Mouse (Mus musculus) brown adipose tissue, adult 24 weeks (tissue): Measurements from ENCODE around the gene Slc24a4. TPM values are rescaled to one million over a fixed set of nuclear protein-coding genes. Genes with fewer than 3 reads are reported as not detected.

ENCODE experiments used
- H3K27ac ChIP-seq: fragments of 200-500 bp; replicated peaks from 2 replicates; pipeline ENCODE4 v1.5.1; 2012; ENCODE audit warnings: low read depth, mild to moderate bottlenecking, low read length
- H3K4me1 ChIP-seq: fragments of 200-500 bp; 2 replicates; pipeline ENCODE4 v1.6.1; 2012; ENCODE audit warnings: low read length, mixed read lengths; ENCODE audit not compliant: control insufficient read depth, insufficient read depth, insufficient read length
- H3K4me3 ChIP-seq: fragments of 200-500 bp; 2 replicates; pipeline ENCODE4 v1.5.1; 2012; ENCODE audit warnings: low read depth, mild to moderate bottlenecking, low read length, moderate library complexity; ENCODE audit not compliant: insufficient read depth
- polyA plus RNA-seq: library from polyadenylated mRNA; stranded (reverse); fragments of >200 nt; gene quantifications from 2 replicates; pipeline ENCODE4 v1.2.4, GENCODE M21; 2012; ENCODE audit not compliant: missing spikeins, insufficient read depth, insufficient read length

Slc24a4 gene
- polyA plus RNA-seq, 1 experiment, result not detected

GRCm38 (mm10) chr12:102139710-102140109 lies 11.2 kb downstream of the Slc24a4 start:
- no peak overlapping the region for H3K27ac ChIP-seq
- H3K4me1 ChIP-seq, result peaks cover 3% of the 10 kb centered on the region; the same call in 1 of the 2 replicates
- no peak overlapping the region for H3K4me3 ChIP-seq

- H3K4me3 ChIP-seq, result no peak overlapping the region
- H3K4me1 ChIP-seq, result peaks cover 3% of the 10 kb centered on the region; the same call in 1 of the 2 replicates
- no peak overlapping the region for H3K27ac ChIP-seq
These were observed 12.8 kb downstream of the Slc24a4 start for GRCm38 (mm10) chr12:102141330-102141729.

- no peaks in the 10 kb centered on the region for H3K4me1 ChIP-seq
- H3K27ac ChIP-seq, result no peak overlapping the region
- H3K4me3 ChIP-seq, result no peak overlapping the region
These were observed 19.1 kb downstream of the Slc24a4 start for GRCm38 (mm10) chr12:102147678-102148077.

GRCm38 (mm10) chr12:102148746-102149145 lies 20.2 kb downstream of the Slc24a4 start:
- Histone ChIP-seq H3K4me1 (no peaks in the 10 kb centered on the region), H3K4me3 (no peak overlapping the region), H3K27ac (no peak overlapping the region)

- Histone ChIP-seq H3K4me3 (no peak overlapping the region), H3K4me1 (no peaks in the 10 kb centered on the region), H3K27ac (no peak overlapping the region)
These were observed 22.7 kb downstream of the Slc24a4 start for GRCm38 (mm10) chr12:102151185-102151584.

- H3K4me1 ChIP-seq, result no peaks in the 10 kb centered on the region
- no peak overlapping the region for H3K27ac ChIP-seq
- H3K4me3 ChIP-seq, result no peak overlapping the region
These were observed 25.3 kb downstream of the Slc24a4 start for GRCm38 (mm10) chr12:102153796-102154195.

- no peak overlapping the region for H3K4me3 ChIP-seq
- no peak overlapping the region for H3K27ac ChIP-seq
- no peaks in the 10 kb centered on the region for H3K4me1 ChIP-seq
These were observed 26.3 kb downstream of the Slc24a4 start for GRCm38 (mm10) chr12:102154815-102155214.

- Histone ChIP-seq H3K4me3 (no peak overlapping the region), H3K27ac (no peak overlapping the region)
These were observed 36.1 kb downstream of the Slc24a4 start for GRCm38 (mm10) chr12:102164632-102165031.

GRCm38 (mm10) chr12:102166691-102167261 lies 38.2 kb downstream of the Slc24a4 start:
- H3K27ac ChIP-seq, result no peak overlapping the region
- H3K4me1 ChIP-seq, result no peaks in the 10 kb centered on the region

More at GRCm38 (mm10) chr12:102164632-102165031, 36.1 kb downstream of the Slc24a4 start:
- no peaks in the 10 kb centered on the region for H3K4me1 ChIP-seq

GRCm38 (mm10) chr12:102167302-102167701 lies 38.8 kb downstream of the Slc24a4 start:
- Histone ChIP-seq H3K4me1 (no peaks in the 10 kb centered on the region), H3K27ac (no peak overlapping the region), H3K4me3 (no peak overlapping the region)

More at GRCm38 (mm10) chr12:102166691-102167261, 38.2 kb downstream of the Slc24a4 start:
- no peak overlapping the region for H3K4me3 ChIP-seq

GRCm38 (mm10) chr12:102172746-102173145 lies 44.2 kb downstream of the Slc24a4 start:
- H3K27ac ChIP-seq, result no peak overlapping the region
- no peaks in the 10 kb centered on the region for H3K4me1 ChIP-seq
- no peak overlapping the region for H3K4me3 ChIP-seq

- no peaks in the 10 kb centered on the region for H3K4me1 ChIP-seq
- H3K27ac ChIP-seq, result no peak overlapping the region
- no peak overlapping the region for H3K4me3 ChIP-seq
These were observed 44.8 kb downstream of the Slc24a4 start for GRCm38 (mm10) chr12:102173345-102173744.

GRCm38 (mm10) chr12:102180371-102181074 lies 52.0 kb downstream of the Slc24a4 start:
- Histone ChIP-seq H3K27ac (no peak overlapping the region), H3K4me3 (no peak overlapping the region), H3K4me1 (no peaks in the 10 kb centered on the region)

- Histone ChIP-seq H3K4me3 (no peak overlapping the region), H3K27ac (no peak overlapping the region), H3K4me1 (no peaks in the 10 kb centered on the region)
These were observed 53.3 kb downstream of the Slc24a4 start for GRCm38 (mm10) chr12:102181799-102182357.

GRCm38 (mm10) chr12:102182621-102183020 lies 54.1 kb downstream of the Slc24a4 start:
- H3K27ac ChIP-seq, result no peak overlapping the region
- no peak overlapping the region for H3K4me3 ChIP-seq
- H3K4me1 ChIP-seq, result no peaks in the 10 kb centered on the region

- H3K4me1 ChIP-seq, result no peaks in the 10 kb centered on the region
- H3K4me3 ChIP-seq, result no peak overlapping the region
These were observed 54.7 kb downstream of the Slc24a4 start for GRCm38 (mm10) chr12:102183201-102183600.

More at GRCm38 (mm10) chr12:102183201-102183600, 54.7 kb downstream of the Slc24a4 start:
- H3K27ac ChIP-seq, result no peak overlapping the region
